Mouse (Mus musculus) brain, embryonic 14.5 days (tissue): ENCODE measurements around the gene Adam12.

ENCODE experiments used
- CTCF ChIP-seq: fragments of 200-500 bp; IDR thresholded peaks from 2 replicates; pipeline ENCODE4 v1.5.1; 2012; ENCODE audit warnings: inconsistent platforms, mild to moderate bottlenecking, moderate library complexity, borderline replicate concordance; ENCODE audit not compliant: insufficient read depth, insufficient read length; ENCODE audit errors: extremely low read depth
- POLR2A ChIP-seq: fragments of 200-500 bp; IDR thresholded peaks from 2 replicates; pipeline ENCODE4 v1.6.1; 2012; ENCODE audit warnings: mild to moderate bottlenecking, inconsistent platforms, borderline replicate concordance; ENCODE audit not compliant: poor library complexity, insufficient read depth, insufficient read length, severe bottlenecking; ENCODE audit errors: extremely low read depth

- no peak for TF ChIP-seq CTCF
- TF ChIP-seq POLR2A, result no peak
These were observed 121.8 kb downstream of the Adam12 start for GRCm38 (mm10) chr7:134110116-134110515.
